Mouse (Mus musculus) hindbrain, embryonic 14.5 days (tissue): ENCODE measurements around the gene Tcte1. TPM values are rescaled to one million over a fixed set of nuclear protein-coding genes. Genes with fewer than 3 reads are reported as not detected.

Experiments used
- ATAC-seq: fragments of 200-750 bp; cut with Nextera tagmentation; 2 replicates; pipeline ENCODE4 v1.8.0; 2017; ENCODE audit warnings: moderate number of reproducible peaks, mild to moderate bottlenecking, moderate TSS enrichment, moderate library complexity; ENCODE audit not compliant: low FRiP score
- DNase-seq: peaks from one replicate; pipeline ENCODE4 v3.0.0-alpha.2; 2015; ENCODE audit warnings: low spot score
- H3K27ac ChIP-seq: fragments of 300-500 bp; sonication (generic); 2 replicates; pipeline ENCODE4 v1.5.1; 2014; ENCODE audit warnings: mild to moderate bottlenecking, moderate library complexity
- H3K27me3 ChIP-seq: fragments of 300-500 bp; sonication (generic); 2 replicates; pipeline ENCODE4 v1.6.1; 2014; ENCODE audit warnings: mild to moderate bottlenecking, low read length, mixed read lengths; ENCODE audit not compliant: control insufficient read depth, insufficient read depth
- H3K36me3 ChIP-seq: fragments of 300-500 bp; sonication (generic); replicated peaks from 2 replicates; pipeline ENCODE4 v1.6.1; 2014; ENCODE audit not compliant: control insufficient read depth, insufficient read depth
- H3K4me1 ChIP-seq: fragments of 300-500 bp; sonication (generic); replicated peaks from 2 replicates; pipeline ENCODE4 v1.6.1; 2014; ENCODE audit warnings: antibody characterized with exemption, low read length, mixed read lengths; ENCODE audit not compliant: control insufficient read depth, insufficient read depth
- H3K4me2 ChIP-seq: fragments of 300-500 bp; sonication (generic); replicated peaks from 2 replicates; pipeline ENCODE4 v1.6.1; 2014; ENCODE audit warnings: mild to moderate bottlenecking, moderate library complexity
- H3K4me3 ChIP-seq: fragments of 300-500 bp; sonication (generic); replicated peaks from 2 replicates; pipeline ENCODE4 v1.5.1; 2014; ENCODE audit warnings: mild to moderate bottlenecking, low read length
- H3K9ac ChIP-seq: fragments of 300-500 bp; sonication (generic); 2 replicates; pipeline ENCODE4 v1.6.1; 2014
- H3K9me3 ChIP-seq: fragments of 300-500 bp; sonication (generic); 2 replicates; pipeline ENCODE4 v1.6.1; 2016; ENCODE audit warnings: low read length; ENCODE audit not compliant: control insufficient read depth
- WGBS: fragments of 180-500 bp; shearing (Covaris S2); extraction: QIAGEN DNeasy Blood & Tissue Kit; methylation state at CpG from one replicate; pipeline ENCODE4 v1.1.7; 2014; 5-methylcytosine and 5-hydroxymethylcytosine counted together
- polyA plus RNA-seq: library from polyadenylated mRNA; unstranded; fragments of >200 nt; fragmentation: Nextera tagmentation; extraction: Ambion mirVana; gene quantifications from 2 replicates; pipeline ENCODE4 v1.2.1, GENCODE M21; 2014

The Tcte1 gene
- polyA plus RNA-seq, 1 experiment from 2014 or later = 3.8 TPM

DNA sequence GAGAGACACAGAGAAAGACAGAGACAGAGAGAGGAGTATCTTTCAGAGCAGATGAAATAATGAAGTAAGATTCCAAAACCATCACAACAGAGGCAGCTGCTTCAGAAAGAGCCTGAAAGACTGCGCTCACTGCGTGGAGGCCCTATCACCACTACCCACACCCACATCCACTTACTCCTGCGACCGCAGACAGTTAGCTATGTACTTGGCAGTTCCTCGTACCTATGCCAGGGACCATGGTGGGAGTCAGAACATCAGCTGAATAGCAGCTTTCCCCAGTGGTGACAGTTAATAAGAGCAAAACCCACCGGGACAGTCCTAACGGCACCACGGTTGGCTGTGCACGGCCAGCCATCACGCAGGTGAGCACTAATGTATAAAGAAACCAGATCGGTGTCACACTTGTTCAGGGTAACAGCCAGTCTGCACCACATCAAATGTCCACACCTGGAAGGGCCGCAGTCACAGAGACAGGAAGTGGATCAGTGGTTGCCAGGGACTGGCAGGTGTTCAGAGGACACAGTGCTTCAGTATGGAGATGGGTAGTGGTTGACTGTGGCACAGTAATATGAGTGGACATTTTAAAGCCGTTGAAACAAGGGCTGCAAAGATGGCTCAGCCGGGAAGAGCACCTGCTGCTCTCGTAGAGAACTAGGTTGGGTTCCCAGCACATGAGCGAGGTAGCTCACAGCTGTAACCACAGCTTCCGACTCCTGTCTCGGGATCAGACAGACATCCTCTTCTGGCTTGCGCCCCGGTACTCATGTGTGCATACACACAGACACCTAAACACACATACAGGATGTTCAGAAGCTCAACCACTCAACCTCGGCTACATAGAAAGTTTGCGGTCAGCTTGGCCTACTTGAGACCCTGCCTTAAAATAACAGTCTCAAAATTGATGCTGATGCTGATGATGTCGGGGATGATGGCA lies 34.6 kb upstream of the Tcte1 start:
- Histone ChIP-seq H3K9me3 (no peaks in the 10 kb centered on the region), H3K27ac (no peak overlapping the region), H3K9ac (no peak overlapping the region), H3K4me2 (no peak overlapping the region), H3K27me3 (no peaks in the 10 kb centered on the region), H3K36me3 (no peaks in the 10 kb centered on the region), H3K4me1 (no peaks in the 10 kb centered on the region), H3K4me3 (no peak overlapping the region)
- no peak for DNase-seq
- ATAC-seq = no peak
- 87% methylated on average over 23 of the region's 23 CpGs for WGBS

DNA sequence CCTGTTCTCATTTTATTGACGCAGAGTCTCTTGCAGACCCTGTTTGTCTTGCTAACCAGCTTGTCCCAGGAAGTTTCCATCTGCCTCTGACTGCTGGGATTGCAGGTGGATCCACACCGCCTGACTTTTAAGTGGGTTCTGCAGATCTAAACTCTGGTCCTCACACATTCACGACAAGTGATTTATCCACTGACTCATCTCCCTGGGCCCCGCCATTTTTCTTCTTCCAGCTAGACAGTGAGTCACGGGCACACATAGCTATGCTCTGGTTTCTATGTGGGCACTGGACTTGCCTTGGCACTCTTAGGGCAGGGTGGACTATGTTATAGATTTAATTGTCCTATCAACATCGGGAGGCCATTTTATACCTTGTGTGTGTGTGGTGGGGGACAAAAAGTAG lies 33.5 kb upstream of the Tcte1 start:
- 90% methylated on average over 6 of the region's 6 CpGs for WGBS
- H3K27ac ChIP-seq = no peak overlapping the region
- no peaks in the 10 kb centered on the region for H3K4me1 ChIP-seq
- H3K9ac ChIP-seq = no peak overlapping the region
- DNase-seq = no peak
- no peaks in the 10 kb centered on the region for H3K36me3 ChIP-seq
- H3K4me3 ChIP-seq = no peak overlapping the region
- no peak overlapping the region for H3K4me2 ChIP-seq
- H3K9me3 ChIP-seq = no peaks in the 10 kb centered on the region
- no peaks in the 10 kb centered on the region for H3K27me3 ChIP-seq
- ATAC-seq = no peak

GRCm38 (mm10) chr17:45490532-45491154 lies 32.6 kb upstream of the Tcte1 start:
- no peak overlapping the region for H3K4me3 ChIP-seq
- ATAC-seq = no peak
- no peak for DNase-seq
- no peak overlapping the region for H3K4me2 ChIP-seq
- H3K9ac ChIP-seq = no peak overlapping the region
- H3K36me3 ChIP-seq = no peaks in the 10 kb centered on the region
- no peaks in the 10 kb centered on the region for H3K9me3 ChIP-seq
- 74% methylated on average over 13 of the region's 13 CpGs for WGBS
- no peaks in the 10 kb centered on the region for H3K4me1 ChIP-seq
- no peaks in the 10 kb centered on the region for H3K27me3 ChIP-seq
- H3K27ac ChIP-seq = no peak overlapping the region

GRCm38 (mm10) chr17:45495398-45495797 lies 27.8 kb upstream of the Tcte1 start:
- DNase-seq = no peak
- no peaks in the 10 kb centered on the region for H3K36me3 ChIP-seq
- no peaks in the 10 kb centered on the region for H3K9me3 ChIP-seq
- no peak overlapping the region for H3K9ac ChIP-seq
- no peak overlapping the region for H3K4me2 ChIP-seq
- 76% methylated on average over 11 of the region's 11 CpGs for WGBS
- H3K27ac ChIP-seq = no peak overlapping the region
- H3K4me1 ChIP-seq = no peaks in the 10 kb centered on the region
- no peak overlapping the region for H3K4me3 ChIP-seq
- ATAC-seq = no peak
- H3K27me3 ChIP-seq = no peaks in the 10 kb centered on the region

DNA sequence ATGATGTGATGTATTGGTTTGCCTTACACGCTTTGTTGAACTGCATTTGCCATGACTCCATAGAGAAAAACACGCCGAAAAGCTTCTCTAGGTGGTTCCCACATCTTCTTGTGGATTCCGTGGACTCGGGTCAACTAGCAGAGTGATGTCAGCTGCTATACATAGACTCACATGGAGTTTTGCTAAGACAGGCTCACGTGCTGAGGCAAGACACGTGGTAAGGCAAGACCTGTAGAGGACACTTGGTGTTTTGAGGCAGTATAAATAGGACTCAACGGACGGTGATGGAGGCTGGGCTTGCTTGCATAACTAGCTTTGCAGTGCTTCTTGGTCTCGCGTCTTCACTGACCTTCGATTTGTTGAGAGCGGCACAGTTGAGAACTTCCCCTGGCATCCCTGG lies 24.8 kb upstream of the Tcte1 start:
- H3K4me1 ChIP-seq = no peaks in the 10 kb centered on the region
- no peak overlapping the region for H3K9ac ChIP-seq
- DNase-seq = no peak
- H3K4me2 ChIP-seq = no peak overlapping the region
- no peak overlapping the region for H3K27ac ChIP-seq
- H3K4me3 ChIP-seq = no peak overlapping the region
- H3K27me3 ChIP-seq = no peaks in the 10 kb centered on the region
- 84% methylated on average over 13 of the region's 13 CpGs for WGBS
- no peak for ATAC-seq
- no peaks in the 10 kb centered on the region for H3K9me3 ChIP-seq
- H3K36me3 ChIP-seq = no peaks in the 10 kb centered on the region

DNA sequence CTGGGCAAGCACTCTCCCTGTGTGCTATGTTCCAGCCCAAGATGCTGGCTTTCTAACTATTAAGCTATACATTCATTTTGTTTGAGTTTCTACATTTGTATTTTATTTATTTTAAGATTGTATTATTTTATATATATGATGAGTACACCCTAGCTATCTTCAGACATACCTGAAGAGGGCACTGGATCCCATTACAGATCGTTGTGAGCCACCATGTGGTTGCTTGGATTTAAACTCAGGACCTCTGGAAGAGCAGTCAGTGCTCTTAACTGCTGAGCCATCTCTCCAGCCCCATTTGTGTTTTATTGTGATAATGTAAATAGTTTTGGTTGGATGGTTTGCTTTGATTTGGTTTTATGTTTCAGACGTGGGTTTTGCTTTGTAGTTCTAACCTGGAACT lies 23.7 kb upstream of the Tcte1 start:
- H3K4me3 ChIP-seq = no peak overlapping the region
- no peak overlapping the region for H3K9ac ChIP-seq
- whole genome bisulfite sequencing = 56% methylated on average over 2 of the region's 2 CpGs
- H3K9me3 ChIP-seq = no peaks in the 10 kb centered on the region
- no peaks in the 10 kb centered on the region for H3K36me3 ChIP-seq
- no peak for DNase-seq
- ATAC-seq = no peak
- no peaks in the 10 kb centered on the region for H3K27me3 ChIP-seq
- H3K4me2 ChIP-seq = no peak overlapping the region
- no peaks in the 10 kb centered on the region for H3K4me1 ChIP-seq
- no peak overlapping the region for H3K27ac ChIP-seq

DNA sequence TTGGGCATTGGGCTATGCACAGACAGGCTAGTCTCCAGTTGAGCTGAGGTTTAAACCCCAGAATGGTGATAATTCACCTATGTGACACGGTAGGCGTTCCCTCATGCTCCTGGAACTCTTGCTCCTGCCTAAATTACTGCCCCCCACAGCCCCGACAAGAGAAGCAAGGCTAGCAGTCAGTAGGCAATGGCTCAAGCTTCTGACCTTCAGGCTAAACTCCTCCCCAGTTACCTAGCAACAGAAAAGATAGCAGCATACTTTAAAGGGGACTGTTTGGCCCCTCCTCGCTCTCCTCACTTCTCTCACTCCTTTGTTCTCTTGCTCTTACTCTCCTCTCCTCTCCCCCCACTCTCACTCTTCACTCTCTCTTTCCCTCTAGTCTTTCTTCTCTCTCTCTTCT lies 22.3 kb upstream of the Tcte1 start:
- H3K9ac ChIP-seq = no peak overlapping the region
- 14% methylated on average over 4 of the region's 4 CpGs for WGBS
- H3K4me1 ChIP-seq = no peaks in the 10 kb centered on the region
- H3K9me3 ChIP-seq = no peaks in the 10 kb centered on the region
- no peaks in the 10 kb centered on the region for H3K36me3 ChIP-seq
- H3K27me3 ChIP-seq = no peaks in the 10 kb centered on the region
- DNase-seq (no peak), ATAC-seq (no peak)
- no peak overlapping the region for H3K27ac ChIP-seq
- H3K4me2 ChIP-seq = no peak overlapping the region
- H3K4me3 ChIP-seq = no peak overlapping the region

- no peaks in the 10 kb centered on the region for H3K9me3 ChIP-seq
- no peak for ATAC-seq
- WGBS = 64% methylated on average over 4 of the region's 4 CpGs
- H3K4me1 ChIP-seq = peaks cover 3% of the 10 kb centered on the region
- H3K4me3 ChIP-seq = no peak overlapping the region
- DNase-seq = no peak
- no peak overlapping the region for H3K4me2 ChIP-seq
- no peak overlapping the region for H3K9ac ChIP-seq
- no peaks in the 10 kb centered on the region for H3K36me3 ChIP-seq
- no peak overlapping the region for H3K27ac ChIP-seq
- H3K27me3 ChIP-seq = no peaks in the 10 kb centered on the region
These were observed 20.9 kb upstream of the Tcte1 start for GRCm38 (mm10) chr17:45502324-45502723.

DNA sequence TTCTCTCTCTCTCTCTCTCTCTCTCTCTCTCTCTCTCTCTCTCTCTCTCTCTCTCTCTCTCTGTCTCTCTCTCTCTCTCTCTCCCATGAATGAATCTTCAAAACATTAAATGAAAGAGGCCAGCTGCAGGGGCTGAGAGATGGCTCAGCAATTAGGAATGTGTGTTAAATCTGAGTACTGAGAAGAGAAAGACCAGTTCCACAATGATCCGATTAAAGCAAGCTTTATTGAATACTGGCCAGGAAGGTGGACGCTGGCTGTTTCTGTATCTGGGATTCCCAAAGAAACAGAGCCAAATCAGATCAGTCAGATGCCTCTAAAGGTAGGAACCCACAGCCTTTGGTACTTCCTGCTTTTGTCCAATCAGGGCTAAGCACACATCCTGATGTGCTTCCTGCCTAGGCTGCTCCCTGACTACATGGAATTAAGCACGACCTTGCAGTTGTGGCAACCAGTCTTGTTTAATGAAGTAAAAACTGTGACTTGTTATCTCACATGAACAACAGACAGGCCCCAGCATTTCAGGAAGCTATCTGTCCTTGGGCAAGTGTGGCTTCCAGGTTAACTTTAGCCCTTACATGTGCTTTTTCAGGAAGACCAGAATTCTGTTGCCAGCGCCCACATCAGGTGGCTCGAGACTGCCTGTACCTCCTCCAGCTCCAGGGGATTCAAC lies 19.8 kb upstream of the Tcte1 start:
- no peak for DNase-seq
- Histone ChIP-seq H3K4me3 (no peak overlapping the region), H3K27me3 (no peaks in the 10 kb centered on the region), H3K4me2 (no peak overlapping the region), H3K9ac (no peak overlapping the region), H3K4me1 (peaks cover 4% of the 10 kb centered on the region), H3K27ac (no peak overlapping the region), H3K36me3 (peaks cover 2% of the 10 kb centered on the region; the same call in 1 of the 2 replicates), H3K9me3 (no peaks in the 10 kb centered on the region)
- no peak for ATAC-seq
- 71% methylated on average over 5 of the region's 5 CpGs for WGBS
